Mouse (Mus musculus): ENCODE measurements around the gene B3glct. TPM values are rescaled to one million over a fixed set of nuclear protein-coding genes. Genes with fewer than 3 reads are reported as not detected.

The B3glct gene
- 1.4 TPM for polyA plus RNA-seq (2017; shearing (Covaris generic))

GRCm38 (mm10) chr5:149678100-149678989, at the start of gene B3glct:
Gene B3glct, plus strand, starts transcription at chr5:149678230.

GRCm38 (mm10) chr5:149636075-149636920, 41.7 kb upstream of the B3glct start, which contains the start of gene Hsph1:
Gene Hsph1, minus strand, starts transcription at chr5:149636376.

Other genes starting within 250 kb of the B3glct start
- gene Tex26, start 238.6 kb upstream of the B3glct start, polyA plus RNA-seq (2017; shearing (Covaris generic)), result 0.46 TPM
- gene Wdr95, start 149.6 kb upstream of the B3glct start, polyA plus RNA-seq (2017; shearing (Covaris generic)), result not detected
- gene Hsph1, start 41.9 kb upstream of the B3glct start, polyA plus RNA-seq (2017; shearing (Covaris generic)), result 59.8 TPM